Mouse (Mus musculus): ENCODE measurements around the gene Abca4.

- 0 out of 2 replicates have a peak, but pooled peaks have one; percentile 8 for TF ChIP-seq CTCF (IDR thresholded peaks at IDR 0.05; ENCODE audit: low read depth)
- no peak for TF ChIP-seq EP300 (optimal IDR thresholded peaks at IDR 0.05)
Observed at GRCm38 (mm10) chr3:122143432-122143831, 99.2 kb downstream of the Abca4 start.
